Mouse (Mus musculus): ENCODE data around the gene Arl4a. TPM values are rescaled to one million over a fixed set of nuclear protein-coding genes. Genes with fewer than 3 reads are reported as not detected.

The Arl4a gene
- polyA plus RNA-seq, 1 experiment from 2014 or later = 23.8 TPM

DNA sequence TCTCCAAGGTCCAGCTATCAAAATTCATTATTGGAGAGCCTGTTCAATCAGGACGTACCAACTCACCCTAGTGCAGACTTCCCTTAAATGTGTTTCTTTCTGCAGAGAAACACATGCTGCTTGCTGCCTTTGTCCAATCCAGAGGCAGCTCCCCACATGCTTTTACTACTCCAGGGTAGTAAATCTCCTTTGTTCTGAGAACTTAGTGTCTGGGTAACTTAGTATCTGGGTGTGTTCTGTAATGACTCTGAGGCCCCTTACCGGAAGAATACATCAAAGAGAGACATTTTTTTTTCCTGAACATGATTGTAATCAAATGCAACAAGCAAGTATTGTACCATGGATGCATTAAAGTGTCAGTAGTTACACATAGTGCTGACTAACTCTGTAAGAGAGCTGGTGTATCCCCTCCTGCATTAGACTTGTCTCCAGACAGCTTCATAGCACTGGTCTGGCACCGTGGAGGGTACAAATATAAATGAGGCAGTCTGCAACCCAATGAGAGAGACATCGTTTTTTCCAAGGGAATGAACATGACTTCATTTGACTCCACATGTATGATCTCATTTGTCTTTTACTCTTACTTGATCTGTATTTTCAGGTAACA lies 62.7 kb downstream of the Arl4a start:
- Histone ChIP-seq H3K27me3 (ENCODE audit: low read depth, poor library complexity, severe bottlenecking) (no peaks in the 10 kb centered on the region), H3K4me3 (no peak overlapping the region), H3K36me3 (no peaks in the 10 kb centered on the region), H3K4me1 (peaks cover 16% of the 10 kb centered on the region), H3K9me3 (replicated peaks) (no peaks in the 10 kb centered on the region), H3K27ac (peak overlapping the region; percentile 72; the same call in 1 of the 2 replicates)
- no peak for DNase-seq (ENCODE audit: low spot score)
- 39% methylated on average over 4 of the region's 4 CpGs for WGBS

DNA sequence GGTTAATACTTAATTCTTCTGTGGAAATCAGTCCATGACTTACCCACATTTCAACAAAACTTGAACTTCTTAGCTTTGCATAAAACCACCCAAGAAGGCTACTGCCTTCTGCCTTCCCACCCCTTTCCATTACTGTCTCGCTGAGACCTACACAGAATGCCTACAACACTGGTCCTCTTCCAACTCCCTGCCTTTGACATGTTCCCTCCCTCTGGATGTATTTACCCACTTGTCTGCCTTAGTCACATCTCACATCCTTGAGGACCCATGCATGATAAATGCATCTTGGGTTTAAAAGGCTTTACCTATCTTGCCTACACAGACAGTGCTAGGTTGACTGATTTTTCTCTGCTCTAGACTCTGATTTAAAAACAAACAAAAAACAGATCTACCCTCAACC lies 63.6 kb downstream of the Arl4a start:
- no peak for DNase-seq (ENCODE audit: low spot score)
- no peak overlapping the region for H3K27ac ChIP-seq
- no peaks in the 10 kb centered on the region for H3K27me3 ChIP-seq (ENCODE audit: low read depth, poor library complexity, severe bottlenecking)
- no peak overlapping the region for H3K4me3 ChIP-seq
- H3K36me3 ChIP-seq = no peaks in the 10 kb centered on the region
- no peaks in the 10 kb centered on the region for H3K9me3 ChIP-seq (replicated peaks)
- 81% methylated on average over 1 of the region's 1 CpGs for WGBS
- H3K4me1 ChIP-seq = peaks cover 16% of the 10 kb centered on the region

DNA sequence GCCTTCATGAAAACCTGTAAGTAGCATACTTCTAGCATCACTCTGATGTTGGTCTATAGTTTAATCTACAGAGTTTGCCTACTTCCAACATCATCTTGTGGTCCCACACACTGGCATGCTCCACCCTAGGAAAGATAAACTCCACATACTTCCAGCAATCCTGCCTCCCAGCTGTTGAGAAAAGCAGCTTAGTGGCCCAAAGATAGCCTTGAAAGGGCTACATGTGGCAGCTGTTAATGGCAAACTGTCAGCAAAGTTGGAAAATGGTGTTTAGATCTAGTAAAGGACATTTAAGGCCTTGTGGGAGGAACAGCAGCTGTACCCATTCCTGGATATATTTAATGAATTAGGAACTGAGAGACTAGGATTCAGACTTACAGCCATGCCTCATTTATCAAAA lies 68.3 kb downstream of the Arl4a start:
- H3K4me3 ChIP-seq = no peak overlapping the region

DNA sequence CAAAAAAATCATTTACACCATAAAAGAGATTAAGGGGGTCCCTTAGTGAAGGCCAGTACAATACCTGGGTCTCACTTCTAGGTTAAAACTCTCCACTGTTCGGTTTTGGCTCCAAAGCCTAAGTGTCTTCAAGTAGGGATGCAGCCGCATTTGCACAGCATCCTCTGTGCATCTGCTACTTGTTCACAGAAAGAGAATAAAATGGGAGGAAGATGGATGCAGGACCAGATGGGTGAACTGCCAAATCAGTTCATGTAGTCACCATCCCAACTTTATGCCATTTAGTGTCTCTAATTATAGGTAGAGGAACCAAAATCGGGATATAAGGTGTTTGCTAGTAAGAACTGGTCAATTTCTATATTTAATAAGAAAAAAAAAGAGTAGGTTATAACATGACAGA lies 69.7 kb downstream of the Arl4a start:
- no peak for DNase-seq (ENCODE audit: low spot score)
- H3K4me1 ChIP-seq = no peaks in the 10 kb centered on the region

More for the DNA sequence above, 68.3 kb downstream of the Arl4a start:
- no peaks in the 10 kb centered on the region for H3K9me3 ChIP-seq (replicated peaks)
- no peak for DNase-seq (ENCODE audit: low spot score)
- no peaks in the 10 kb centered on the region; the same call in 1 of the 2 replicates for H3K4me1 ChIP-seq
- H3K27ac ChIP-seq = no peak overlapping the region
- no peaks in the 10 kb centered on the region for H3K36me3 ChIP-seq
- no peaks in the 10 kb centered on the region for H3K27me3 ChIP-seq (ENCODE audit: low read depth, poor library complexity, severe bottlenecking)

DNA sequence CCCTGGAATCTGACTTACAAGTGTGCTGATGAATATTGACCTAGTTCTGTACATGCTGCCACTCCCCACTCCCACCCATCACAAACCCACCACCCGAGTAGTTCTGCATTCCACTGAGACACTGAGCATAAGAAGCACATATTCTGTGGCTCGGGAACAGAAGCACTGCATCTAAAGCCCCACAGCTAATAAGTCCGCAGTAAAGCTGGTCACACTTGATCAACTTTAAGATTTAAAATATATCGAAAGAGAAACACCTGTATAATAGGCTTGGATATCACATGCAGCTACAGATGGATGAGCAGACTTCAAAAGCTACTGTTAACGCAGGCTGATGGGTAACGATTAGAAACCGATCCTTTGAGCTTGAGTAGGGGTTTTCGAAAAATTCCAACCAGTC lies 78.7 kb downstream of the Arl4a start:
- WGBS = 92% methylated on average over 8 of the region's 8 CpGs
- Histone ChIP-seq H3K9me3 (replicated peaks) (no peaks in the 10 kb centered on the region), H3K4me3 (no peak overlapping the region), H3K36me3 (no peaks in the 10 kb centered on the region), H3K27me3 (ENCODE audit: low read depth, poor library complexity, severe bottlenecking) (no peaks in the 10 kb centered on the region), H3K27ac (no peak overlapping the region), H3K4me1 (no peaks in the 10 kb centered on the region)
- no peak for DNase-seq (ENCODE audit: low spot score)

More for the DNA sequence above, 69.7 kb downstream of the Arl4a start:
- H3K4me3 ChIP-seq = no peak overlapping the region
- H3K9me3 ChIP-seq (replicated peaks) = no peaks in the 10 kb centered on the region
- no peak overlapping the region for H3K27ac ChIP-seq
- no peaks in the 10 kb centered on the region for H3K27me3 ChIP-seq (ENCODE audit: low read depth, poor library complexity, severe bottlenecking)
- H3K36me3 ChIP-seq = no peaks in the 10 kb centered on the region
- 94% methylated on average over 3 of the region's 3 CpGs for WGBS

DNA sequence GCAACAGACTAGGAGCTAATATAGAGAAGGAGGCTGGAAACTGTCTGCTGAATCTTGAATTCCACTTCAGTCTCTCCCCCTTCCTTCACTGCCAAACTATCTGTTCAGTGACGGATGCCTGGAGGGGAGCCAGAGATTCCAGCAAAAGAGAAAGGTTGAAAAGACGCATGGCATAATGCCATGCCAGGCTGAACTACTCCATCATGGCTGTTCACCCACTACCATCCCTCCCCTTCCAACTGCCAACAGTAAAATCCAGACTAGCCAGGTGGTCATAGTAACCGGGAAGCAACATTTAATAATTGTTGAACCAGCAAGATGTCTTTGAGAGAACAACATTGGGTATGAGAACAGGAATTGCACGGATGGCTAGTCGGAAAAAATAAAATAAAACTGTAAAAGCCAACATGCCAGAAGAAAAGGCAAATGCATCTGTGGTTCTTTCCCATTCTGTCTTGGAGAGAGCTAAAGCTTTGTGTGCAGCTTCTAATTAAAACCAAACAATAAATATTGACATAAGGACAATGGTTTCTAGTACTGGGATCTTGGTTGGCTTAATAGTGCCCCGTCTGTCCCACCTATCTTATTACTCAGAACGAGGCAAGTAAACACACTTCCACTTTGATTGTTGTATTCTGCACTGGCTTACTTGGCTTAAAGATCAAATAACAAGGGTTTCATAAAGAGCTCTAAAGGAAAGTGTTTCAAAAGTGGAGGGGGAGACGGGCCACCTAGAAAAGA lies 79.7 kb downstream of the Arl4a start:
- WGBS = 81% methylated on average over 8 of the region's 8 CpGs
- no peak for DNase-seq (ENCODE audit: low spot score)
- Histone ChIP-seq H3K9me3 (replicated peaks) (no peaks in the 10 kb centered on the region), H3K27me3 (ENCODE audit: low read depth, poor library complexity, severe bottlenecking) (no peaks in the 10 kb centered on the region), H3K36me3 (no peaks in the 10 kb centered on the region), H3K4me1 (no peaks in the 10 kb centered on the region), H3K27ac (no peak overlapping the region), H3K4me3 (no peak overlapping the region)

DNA sequence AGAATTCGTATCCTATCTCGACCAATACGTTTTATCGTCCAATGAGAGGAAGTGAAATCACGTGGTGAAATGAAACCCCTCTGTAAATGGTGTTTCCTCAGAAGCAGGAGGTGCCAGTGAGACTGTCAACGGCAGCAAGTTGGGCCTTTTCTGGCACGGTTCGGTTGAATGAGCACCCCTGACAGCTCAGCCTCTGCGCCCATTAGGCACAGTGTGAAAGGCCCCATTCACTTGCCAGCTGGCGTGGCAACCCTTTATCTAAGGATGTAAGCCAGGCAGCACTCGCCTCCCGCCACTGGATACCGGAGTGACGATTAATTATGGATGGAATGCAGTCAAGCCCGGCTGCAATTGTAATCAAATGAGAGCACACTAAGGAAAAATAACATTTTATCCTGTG lies 81.4 kb downstream of the Arl4a start:
- no peaks in the 10 kb centered on the region for H3K4me1 ChIP-seq
- H3K4me3 ChIP-seq = no peak overlapping the region
- no peak overlapping the region for H3K27ac ChIP-seq
- no peaks in the 10 kb centered on the region for H3K36me3 ChIP-seq
- H3K27me3 ChIP-seq (ENCODE audit: low read depth, poor library complexity, severe bottlenecking) = no peaks in the 10 kb centered on the region
- WGBS = 82% methylated on average over 15 of the region's 15 CpGs
- DNase-seq (ENCODE audit: low spot score) = no peak
- no peaks in the 10 kb centered on the region for H3K9me3 ChIP-seq (replicated peaks)

Other genes starting within 250 kb of the Arl4a start
- 0.09 TPM in 1 of 2 replicates, not detected in the other for gene Scin, start 96.2 kb upstream of the Arl4a start, polyA plus RNA-seq (2016; fragmentation: Nextera tagmentation; extraction: Ambion mirVana)
- gene Lsmem1, start 161.5 kb upstream of the Arl4a start, polyA plus RNA-seq (2016; fragmentation: Nextera tagmentation; extraction: Ambion mirVana) = not detected in 2 replicates
- gene Ifrd1, start 210.5 kb upstream of the Arl4a start, polyA plus RNA-seq (2016; fragmentation: Nextera tagmentation; extraction: Ambion mirVana) = 117 and 124 TPM in 2 replicates

All from limb, embryonic 10.5 days (tissue).